Mouse (Mus musculus) kidney, embryonic 15.5 days (tissue): ENCODE results near the gene Csnk1e. TPM values are rescaled to one million over a fixed set of nuclear protein-coding genes. Genes with fewer than 3 reads are reported as not detected.
"Not testable (repeated sequence)": the region's sequence is repeated elsewhere in the genome, so short reads cannot be mapped to it uniquely, and the experiment has no call there.

Experiments used
- ATAC-seq: fragments of 200-750 bp; cut with Nextera tagmentation; replicated peaks from 2 replicates; pipeline ENCODE4 v1.8.0; 2017; ENCODE audit warnings: moderate TSS enrichment; ENCODE audit not compliant: low FRiP score
- H3K27ac ChIP-seq: fragments of 300-500 bp; sonication (generic); 2 replicates; pipeline ENCODE4 v1.5.1; 2015; ENCODE audit warnings: mild to moderate bottlenecking, inconsistent platforms
- H3K27me3 ChIP-seq: fragments of 300-500 bp; sonication (generic); 2 replicates; pipeline ENCODE4 v1.6.1; 2015; ENCODE audit warnings: inconsistent platforms
- H3K36me3 ChIP-seq: fragments of 300-500 bp; sonication (generic); 2 replicates; pipeline ENCODE4 v1.6.1; 2015; ENCODE audit warnings: inconsistent platforms
- H3K4me1 ChIP-seq: fragments of 300-500 bp; sonication (generic); 2 replicates; pipeline ENCODE4 v1.6.1; 2015; ENCODE audit warnings: inconsistent platforms
- H3K4me2 ChIP-seq: fragments of 300-500 bp; sonication (generic); 2 replicates; pipeline ENCODE4 v1.6.1; 2015; ENCODE audit warnings: moderate library complexity, mild to moderate bottlenecking, inconsistent platforms
- H3K4me3 ChIP-seq: fragments of 300-500 bp; sonication (generic); replicated peaks from 2 replicates; pipeline ENCODE4 v1.5.1; 2015; ENCODE audit warnings: mild to moderate bottlenecking, inconsistent platforms
- H3K9ac ChIP-seq: fragments of 300-500 bp; sonication (generic); 2 replicates; pipeline ENCODE4 v1.6.1; 2015; ENCODE audit warnings: mild to moderate bottlenecking, inconsistent platforms
- H3K9me3 ChIP-seq: fragments of 300-500 bp; sonication (generic); replicated peaks from 2 replicates; pipeline ENCODE4 v1.6.1; 2016; ENCODE audit warnings: inconsistent platforms
- WGBS: fragments of 180-500 bp; shearing (Covaris S2); methylation state at CpG from one replicate; pipeline ENCODE4 v1.1.7; 2015; ENCODE audit warnings: mixed read lengths; 5-methylcytosine and 5-hydroxymethylcytosine counted together
- polyA plus RNA-seq: library from polyadenylated mRNA; unstranded; fragments of >200 nt; fragmentation: Nextera tagmentation; extraction: Ambion mirVana; gene quantifications from 2 replicates; pipeline ENCODE4 v1.2.1, GENCODE M21; 2015

Csnk1e gene
- polyA plus RNA-seq, 1 experiment from 2014 or later, result 90.6 TPM

DNA sequence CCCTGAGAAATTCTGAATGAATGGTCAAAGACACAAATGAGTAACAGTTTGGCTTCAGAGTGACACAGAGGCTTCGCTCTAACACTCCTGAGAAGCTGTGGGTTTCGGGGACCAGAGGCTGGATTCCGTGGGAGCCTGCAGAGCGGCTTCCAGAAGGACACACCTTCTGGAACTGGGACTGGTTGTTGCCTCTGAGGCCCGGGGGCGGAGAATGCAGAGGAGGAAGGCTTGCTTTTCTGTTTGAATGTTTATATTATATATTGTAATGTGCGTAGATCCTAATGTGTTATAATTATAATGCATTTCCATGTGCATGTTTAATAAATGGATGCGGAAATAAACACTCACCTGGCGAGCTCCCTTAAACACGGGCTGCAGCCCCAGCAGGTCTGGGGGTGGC, 15.7 kb upstream of the Csnk1e start:
- no peak overlapping the region for H3K27ac ChIP-seq
- no peak overlapping the region for H3K9ac ChIP-seq
- no peaks in the 10 kb centered on the region for H3K9me3 ChIP-seq
- peak overlapping the region; percentile 34 for H3K4me3 ChIP-seq
- ATAC-seq, result no peak
- H3K4me1 ChIP-seq, result peaks cover 11% of the 10 kb centered on the region
- H3K36me3 ChIP-seq, result no peaks in the 10 kb centered on the region
- 50% methylated on average over 10 of the region's 10 CpGs for WGBS
- H3K4me2 ChIP-seq, result peak overlapping the region; percentile 50
- H3K27me3 ChIP-seq, result peaks cover 11% of the 10 kb centered on the region

GRCm38 (mm10) chr15:79470583-79470982, 15.2 kb upstream of the Csnk1e start:
- H3K27me3 ChIP-seq, result peaks cover 11% of the 10 kb centered on the region
- H3K4me1 ChIP-seq, result peaks cover 11% of the 10 kb centered on the region
- no peak overlapping the region for H3K27ac ChIP-seq
- 26% methylated on average over 17 of the region's 17 CpGs for WGBS
- ATAC-seq, result no peak
- H3K4me2 ChIP-seq, result peak overlapping the region; percentile 50
- no peaks in the 10 kb centered on the region for H3K9me3 ChIP-seq
- H3K9ac ChIP-seq, result no peak overlapping the region
- H3K4me3 ChIP-seq, result peak overlapping the region; percentile 34
- H3K36me3 ChIP-seq, result no peaks in the 10 kb centered on the region

- no peak for ATAC-seq
- no peaks in the 10 kb centered on the region for H3K36me3 ChIP-seq
- H3K4me1 ChIP-seq, result peaks cover 12% of the 10 kb centered on the region
- H3K27me3 ChIP-seq, result peaks cover 11% of the 10 kb centered on the region
- H3K4me3 ChIP-seq, result no peak overlapping the region
- H3K9ac ChIP-seq, result no peak overlapping the region
- no peaks in the 10 kb centered on the region for H3K9me3 ChIP-seq
- 67% methylated on average over 5 of the region's 5 CpGs for WGBS
- H3K4me2 ChIP-seq, result no peak overlapping the region
- no peak overlapping the region for H3K27ac ChIP-seq
Observed at GRCm38 (mm10) chr15:79469577-79469976, 14.2 kb upstream of the Csnk1e start.

GRCm38 (mm10) chr15:79466601-79467286, 11.4 kb upstream of the Csnk1e start:
- no peak overlapping the region for H3K9ac ChIP-seq
- H3K27me3 ChIP-seq, result peaks cover 37% of the 10 kb centered on the region
- H3K4me1 ChIP-seq, result peaks cover 16% of the 10 kb centered on the region
- ATAC-seq, result peak; percentile 68; the same call in 1 of the 2 replicates
- H3K36me3 ChIP-seq, result no peaks in the 10 kb centered on the region
- H3K4me2 ChIP-seq, result 0 out of 2 replicates have a peak overlapping the region, but pooled peaks have one; percentile 1
- H3K4me3 ChIP-seq, result no peak overlapping the region
- no peaks in the 10 kb centered on the region for H3K9me3 ChIP-seq
- WGBS, result 7% methylated on average over 18 of the region's 18 CpGs
- no peak overlapping the region for H3K27ac ChIP-seq

DNA sequence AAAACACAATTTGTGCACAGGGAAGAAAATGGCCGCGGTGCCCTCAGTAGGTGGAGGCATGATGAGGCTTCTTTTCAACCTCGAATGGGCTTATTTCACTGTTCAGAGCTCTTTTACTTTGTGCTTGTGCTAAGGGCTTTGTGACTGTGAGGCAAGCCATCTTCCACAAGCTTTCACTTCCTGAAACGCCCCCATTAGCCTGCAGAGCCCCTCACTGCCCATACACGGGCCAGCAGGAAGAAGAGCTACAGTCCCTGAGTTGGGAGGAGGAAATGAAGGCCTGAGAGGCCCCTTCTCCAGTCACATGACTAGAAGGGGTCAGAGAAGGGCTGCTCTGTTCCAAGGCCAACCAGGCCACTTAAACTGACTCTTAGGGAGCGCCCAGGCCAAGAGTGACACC, 1.2 kb upstream of the Csnk1e start:
- Histone ChIP-seq H3K4me1 (peaks cover 25% of the 10 kb centered on the region), H3K27me3 (peaks cover 11% of the 10 kb centered on the region), H3K4me2 (no peak overlapping the region), H3K27ac (0 out of 2 replicates have a peak overlapping the region, but pooled peaks have one; percentile 27), H3K36me3 (no peaks in the 10 kb centered on the region), H3K4me3 (no peak overlapping the region), H3K9me3 (no peaks in the 10 kb centered on the region), H3K9ac (no peak overlapping the region)
- no peak for ATAC-seq
- 65% methylated on average over 6 of the region's 6 CpGs for WGBS

DNA sequence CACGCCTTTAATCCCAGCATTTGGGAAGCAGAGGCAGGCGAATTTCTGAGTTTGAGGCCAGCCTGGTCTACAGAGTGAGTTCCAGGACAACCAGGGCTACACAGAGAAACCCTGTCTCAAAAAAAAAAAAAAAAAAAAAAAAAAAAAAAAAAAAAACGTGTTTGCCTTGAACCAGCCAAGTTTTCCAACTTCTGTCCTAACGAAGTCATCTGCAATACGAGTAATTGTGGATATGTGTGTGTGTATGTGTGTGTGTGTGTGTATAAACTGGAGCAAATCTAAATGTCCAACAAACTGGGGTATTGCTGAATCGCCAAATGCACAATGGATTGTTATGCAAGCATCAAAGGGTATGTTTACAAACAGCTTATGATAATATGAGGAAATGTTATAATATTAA, 738 bp upstream of the Csnk1e start:
- not testable (repeated sequence) for H3K27me3 ChIP-seq, H3K9ac ChIP-seq, H3K4me3 ChIP-seq

DNA sequence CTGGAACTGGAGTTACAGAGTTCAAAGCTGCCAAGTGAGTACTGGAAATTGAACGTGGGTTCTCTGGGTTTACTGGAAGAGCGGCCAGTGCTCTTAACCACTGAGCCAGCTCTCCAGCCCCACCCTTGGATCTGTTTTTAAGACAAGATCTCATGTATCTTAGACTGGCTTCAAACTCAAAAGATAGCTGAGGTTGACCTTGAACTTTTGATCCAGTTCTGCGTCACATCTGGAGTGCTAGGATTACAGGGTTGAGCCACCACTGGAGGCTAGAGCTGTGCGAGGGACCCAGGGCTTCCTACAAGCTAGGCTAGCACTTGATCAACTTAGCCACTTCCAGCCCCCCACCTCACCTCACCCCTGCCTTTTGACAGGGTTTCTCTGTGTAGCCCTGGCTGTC, 1.5 kb downstream of the Csnk1e start:
- H3K9ac ChIP-seq, result no peak overlapping the region
- peaks cover 25% of the 10 kb centered on the region for H3K4me1 ChIP-seq
- no peak overlapping the region for H3K4me3 ChIP-seq
- 85% methylated on average over 4 of the region's 4 CpGs for WGBS
- no peaks in the 10 kb centered on the region for H3K36me3 ChIP-seq
- H3K27me3 ChIP-seq, result peaks cover 3% of the 10 kb centered on the region; the same call in 1 of the 2 replicates
- no peak overlapping the region for H3K4me2 ChIP-seq
- no peak for ATAC-seq
- no peaks in the 10 kb centered on the region for H3K9me3 ChIP-seq
- H3K27ac ChIP-seq, result no peak overlapping the region

More for the DNA sequence above, 738 bp upstream of the Csnk1e start:
- H3K36me3 ChIP-seq, H3K9me3 ChIP-seq, ATAC-seq, H3K27ac ChIP-seq: not testable (repeated sequence)
- H3K4me1 ChIP-seq, result peaks cover 25% of the 10 kb centered on the region
- peak overlapping the region; percentile 73; the same call in 1 of the 2 replicates for H3K4me2 ChIP-seq
- WGBS, result 51% methylated on average over 6 of the region's 6 CpGs

GRCm38 (mm10) chr15:79448041-79448440, 7.3 kb downstream of the Csnk1e start:
- Histone ChIP-seq H3K36me3 (no peaks in the 10 kb centered on the region), H3K9ac (no peak overlapping the region), H3K27me3 (no peaks in the 10 kb centered on the region), H3K4me3 (no peak overlapping the region), H3K27ac (no peak overlapping the region), H3K9me3 (no peaks in the 10 kb centered on the region), H3K4me2 (no peak overlapping the region), H3K4me1 (peaks cover 9% of the 10 kb centered on the region)
- WGBS, result 93% methylated on average over 3 of the region's 3 CpGs
- no peak for ATAC-seq

DNA sequence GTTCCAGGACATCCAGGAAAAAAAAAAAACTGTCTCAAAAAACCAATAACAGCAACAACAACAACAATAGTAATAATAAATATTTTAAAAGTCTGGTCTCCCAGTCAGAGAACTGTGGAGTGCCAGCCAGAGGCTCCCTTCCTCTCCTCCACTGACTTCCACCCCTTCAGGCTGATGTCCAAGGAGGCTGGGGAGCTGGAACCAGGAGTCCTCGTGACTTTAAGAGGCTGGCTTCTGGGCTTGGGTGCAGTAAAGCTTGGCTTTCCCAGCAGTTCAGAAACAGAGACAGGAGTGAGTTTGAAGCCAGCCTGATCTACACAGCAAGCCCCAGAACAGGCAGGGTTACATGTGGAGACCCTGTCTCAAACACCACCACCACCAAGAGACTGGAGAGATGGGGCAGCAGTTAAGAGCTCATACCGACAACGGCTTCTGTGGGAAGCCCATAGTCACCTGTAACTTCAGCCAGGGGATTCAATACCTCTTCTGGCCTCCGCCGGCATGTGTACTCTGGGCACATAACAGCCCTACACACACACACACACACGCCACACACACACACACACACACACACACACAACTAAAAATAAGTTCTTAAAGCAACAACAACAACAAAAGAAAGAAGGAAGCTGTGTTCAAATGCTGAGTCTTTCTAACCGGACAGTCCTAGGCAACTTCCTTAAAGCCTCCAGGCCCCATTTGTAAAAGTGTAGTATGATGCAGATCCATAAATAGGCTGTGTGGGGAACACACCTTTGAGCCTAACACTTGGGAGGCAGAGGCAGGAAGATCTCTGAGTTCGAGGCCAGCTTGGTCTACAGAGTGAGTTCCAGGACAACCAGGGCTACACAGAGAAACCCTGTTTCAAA, 9.3 kb downstream of the Csnk1e start:
- no peak overlapping the region for H3K4me3 ChIP-seq
- 81% methylated on average over 8 of the region's 8 CpGs for WGBS
- H3K9me3 ChIP-seq, result no peaks in the 10 kb centered on the region
- H3K9ac ChIP-seq, result no peak overlapping the region
- H3K27ac ChIP-seq, result no peak overlapping the region
- no peaks in the 10 kb centered on the region for H3K36me3 ChIP-seq
- H3K4me2 ChIP-seq, result no peak overlapping the region
- peaks cover 14% of the 10 kb centered on the region for H3K4me1 ChIP-seq
- no peak for ATAC-seq
- no peaks in the 10 kb centered on the region for H3K27me3 ChIP-seq

DNA sequence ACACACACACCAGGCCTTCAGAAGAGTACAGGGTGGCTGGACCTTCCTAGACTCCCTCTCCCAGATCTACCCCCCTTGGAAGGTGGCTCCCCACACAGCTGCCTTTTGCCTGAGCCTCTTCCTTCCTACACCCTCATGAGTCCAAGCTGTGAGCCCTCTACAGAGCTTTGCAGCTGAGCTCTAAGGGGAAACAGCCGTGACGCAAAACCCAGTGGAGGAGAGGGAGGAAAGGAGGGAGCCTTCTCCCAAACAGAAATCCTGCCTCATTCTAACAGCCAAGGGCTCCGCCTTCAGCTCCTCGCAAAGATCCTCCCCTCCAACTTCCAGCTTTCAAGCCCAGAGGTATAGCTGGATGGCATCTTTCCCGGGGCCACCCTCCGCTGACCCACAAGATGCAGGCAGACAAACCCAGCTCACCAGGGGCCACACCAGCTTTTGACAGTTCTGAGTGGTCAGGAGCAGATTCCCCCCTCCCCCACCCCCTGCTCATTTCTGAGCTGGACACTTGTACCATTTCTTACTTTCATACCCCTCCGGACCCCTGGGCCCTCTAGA, 11.4 kb downstream of the Csnk1e start:
- Histone ChIP-seq H3K27me3 (no peaks in the 10 kb centered on the region), H3K9me3 (no peaks in the 10 kb centered on the region), H3K36me3 (no peaks in the 10 kb centered on the region), H3K4me3 (no peak overlapping the region), H3K4me1 (peaks cover 35% of the 10 kb centered on the region), H3K4me2 (no peak overlapping the region), H3K27ac (no peak overlapping the region), H3K9ac (no peak overlapping the region)
- WGBS, result 60% methylated on average over 7 of the region's 7 CpGs
- no peak for ATAC-seq

GRCm38 (mm10) chr15:79442961-79443518, 12.3 kb downstream of the Csnk1e start:
- Histone ChIP-seq H3K4me1 (peaks cover 44% of the 10 kb centered on the region), H3K36me3 (peaks cover 7% of the 10 kb centered on the region), H3K4me2 (no peak overlapping the region), H3K27ac (no peak overlapping the region), H3K9me3 (no peaks in the 10 kb centered on the region), H3K27me3 (no peaks in the 10 kb centered on the region), H3K9ac (no peak overlapping the region), H3K4me3 (no peak overlapping the region)
- 85% methylated on average over 9 of the region's 9 CpGs for WGBS
- no peak for ATAC-seq

DNA sequence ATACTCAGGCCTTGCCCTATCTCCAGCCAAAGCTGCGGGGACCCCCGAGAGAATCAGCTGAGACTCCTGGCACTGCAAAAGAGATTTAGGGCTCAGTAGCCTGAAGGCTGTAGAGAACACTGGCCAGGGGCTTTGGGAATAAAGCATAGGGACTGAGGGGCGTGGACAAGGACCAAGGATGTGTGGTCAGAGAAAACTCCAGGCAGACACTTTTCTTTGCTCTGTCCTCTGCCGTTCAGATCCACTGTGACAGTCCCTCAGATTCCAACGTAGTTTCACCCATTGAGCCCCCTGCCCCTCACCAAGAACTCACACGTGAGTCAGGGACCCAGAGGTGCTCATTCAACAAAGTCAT, 13.1 kb downstream of the Csnk1e start:
- ATAC-seq, result peak; percentile 7; the same call in 1 of the 2 replicates
- WGBS, result 7% methylated on average over 6 of the region's 6 CpGs

More for the DNA sequence above, 13.1 kb downstream of the Csnk1e start:
- Histone ChIP-seq H3K4me2 (peak overlapping the region; percentile 77), H3K9ac (peak overlapping the region; percentile 83), H3K27me3 (no peaks in the 10 kb centered on the region), H3K4me1 (peaks cover 52% of the 10 kb centered on the region), H3K4me3 (peak overlapping the region; percentile 73), H3K27ac (peak overlapping the region; percentile 97), H3K9me3 (no peaks in the 10 kb centered on the region), H3K36me3 (peaks cover 15% of the 10 kb centered on the region)
